Mouse (Mus musculus) testis, adult 2 months (tissue): Measurements from ENCODE around the gene Stx8. TPM values are rescaled to one million over a fixed set of nuclear protein-coding genes. Genes with fewer than 3 reads are reported as not detected.

Source experiments
- H3K27ac ChIP-seq: fragments of 200-500 bp; 2 replicates; pipeline ENCODE4 v1.5.1; 2012; ENCODE audit warnings: low read depth, low read length; ENCODE audit not compliant: control insufficient read depth, insufficient read depth
- H3K27me3 ChIP-seq: fragments of 200-500 bp; 2 replicates; pipeline ENCODE4 v1.6.1; 2012; ENCODE audit warnings: mild to moderate bottlenecking, low read length, moderate library complexity; ENCODE audit not compliant: control insufficient read depth, insufficient read depth
- H3K36me3 ChIP-seq: fragments of 200-500 bp; 2 replicates; pipeline ENCODE4 v1.6.1; 2012; ENCODE audit warnings: mild to moderate bottlenecking, low read length; ENCODE audit not compliant: control insufficient read depth, insufficient read depth
- H3K4me1 ChIP-seq: fragments of 200-500 bp; 2 replicates; pipeline ENCODE4 v1.6.1; 2012; ENCODE audit warnings: low read length; ENCODE audit not compliant: control insufficient read depth, insufficient read depth
- H3K4me3 ChIP-seq: fragments of 200-500 bp; 2 replicates; pipeline ENCODE4 v1.5.1; 2012; ENCODE audit warnings: low read depth, mild to moderate bottlenecking, low read length, moderate library complexity, mixed read lengths; ENCODE audit not compliant: control insufficient read depth
- CTCF ChIP-seq: fragments of 200-500 bp; IDR thresholded peaks from 2 replicates; pipeline ENCODE4 v1.5.1; 2012; ENCODE audit warnings: low read depth, mild to moderate bottlenecking, inconsistent platforms, low read length, moderate library complexity; ENCODE audit not compliant: control insufficient read depth, insufficient read depth, insufficient replicate concordance
- POLR2A ChIP-seq: fragments of 200-500 bp; IDR thresholded peaks from 2 replicates; pipeline ENCODE4 v1.6.1; 2012; ENCODE audit warnings: low read depth, mild to moderate bottlenecking, inconsistent platforms, low read length, moderate library complexity; ENCODE audit not compliant: control insufficient read depth
- polyA plus RNA-seq: library from polyadenylated mRNA; depleted of rRNA; stranded (reverse); fragments of >200 nt; gene quantifications from 2 replicates; pipeline ENCODE4 v1.2.3, GENCODE M21; 2012

Gene Stx8
- polyA plus RNA-seq, 1 experiment, result 19.6 TPM

DNA sequence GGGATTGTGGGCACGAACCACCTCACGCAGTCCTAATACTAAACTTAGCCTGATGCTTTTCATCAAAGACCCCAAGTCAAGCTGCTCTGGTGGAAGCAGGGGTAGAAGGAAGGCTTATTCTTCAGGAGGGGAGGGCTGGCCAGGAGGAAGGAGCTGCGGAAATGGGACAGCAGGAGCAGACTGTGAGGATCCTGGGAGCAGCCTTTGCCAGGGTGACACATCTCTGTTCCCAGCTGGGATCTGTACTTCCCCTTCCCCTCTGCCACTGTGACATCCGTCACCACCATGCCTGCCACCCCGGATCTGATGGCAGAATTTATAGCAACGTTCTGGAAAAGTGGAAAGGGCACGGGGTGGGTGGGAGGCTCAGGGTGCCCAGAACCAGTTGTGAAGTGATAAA, 168.5 kb downstream of the Stx8 start:
- no peak for TF ChIP-seq POLR2A
- H3K27ac ChIP-seq, result no peak overlapping the region
- no peaks in the 10 kb centered on the region for H3K36me3 ChIP-seq
- no peak overlapping the region for H3K4me3 ChIP-seq
- no peaks in the 10 kb centered on the region for H3K4me1 ChIP-seq
- H3K27me3 ChIP-seq, result no peaks in the 10 kb centered on the region

DNA sequence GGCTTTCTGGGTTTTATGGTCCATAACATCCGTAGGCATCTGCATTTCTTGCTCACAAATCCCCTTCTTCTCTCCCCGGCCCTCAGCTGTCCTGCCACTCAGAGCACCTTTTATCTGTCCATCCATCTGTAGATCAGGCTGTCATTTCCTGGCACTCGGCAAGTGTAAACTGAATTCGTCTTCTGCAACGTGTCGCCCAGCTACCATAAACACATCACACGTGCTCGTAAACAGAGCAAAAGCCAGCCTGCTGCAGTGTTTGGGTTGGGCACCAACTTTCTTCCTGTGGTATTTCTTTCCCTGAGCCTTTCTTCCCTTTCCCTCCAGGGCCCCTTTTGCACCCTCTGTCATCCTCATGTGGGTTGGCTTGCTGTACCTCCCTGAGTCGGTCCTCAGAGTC, 169.4 kb downstream of the Stx8 start:
- no peaks in the 10 kb centered on the region for H3K4me1 ChIP-seq
- no peak overlapping the region for H3K4me3 ChIP-seq
- no peaks in the 10 kb centered on the region for H3K27me3 ChIP-seq
- H3K27ac ChIP-seq, result no peak overlapping the region
- H3K36me3 ChIP-seq, result no peaks in the 10 kb centered on the region
- no peak for TF ChIP-seq POLR2A

DNA sequence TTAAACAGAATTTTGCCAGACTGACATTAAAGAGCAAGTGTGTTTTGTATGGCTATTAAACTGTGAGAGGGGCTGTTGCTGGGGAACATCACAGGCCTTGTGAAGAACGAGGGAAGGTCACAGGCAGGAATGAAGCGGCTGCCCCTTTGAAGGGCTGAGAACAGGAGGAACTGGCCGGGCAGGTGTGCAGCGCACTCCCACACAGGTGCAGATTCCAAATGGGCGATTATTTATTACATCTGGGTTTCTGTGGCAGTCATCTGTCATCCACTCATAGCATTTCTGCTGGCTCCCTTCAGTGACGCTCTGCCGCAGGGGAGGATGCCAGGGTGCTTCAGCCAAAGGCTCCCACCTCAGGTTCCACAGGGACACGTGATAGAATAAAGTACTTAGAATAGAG, 170.7 kb downstream of the Stx8 start:
- Histone ChIP-seq H3K4me1 (no peaks in the 10 kb centered on the region), H3K27ac (no peak overlapping the region), H3K27me3 (no peaks in the 10 kb centered on the region), H3K36me3 (no peaks in the 10 kb centered on the region), H3K4me3 (peak overlapping the region; percentile 28)
- no peak for TF ChIP-seq CTCF
- no peak for TF ChIP-seq POLR2A

DNA sequence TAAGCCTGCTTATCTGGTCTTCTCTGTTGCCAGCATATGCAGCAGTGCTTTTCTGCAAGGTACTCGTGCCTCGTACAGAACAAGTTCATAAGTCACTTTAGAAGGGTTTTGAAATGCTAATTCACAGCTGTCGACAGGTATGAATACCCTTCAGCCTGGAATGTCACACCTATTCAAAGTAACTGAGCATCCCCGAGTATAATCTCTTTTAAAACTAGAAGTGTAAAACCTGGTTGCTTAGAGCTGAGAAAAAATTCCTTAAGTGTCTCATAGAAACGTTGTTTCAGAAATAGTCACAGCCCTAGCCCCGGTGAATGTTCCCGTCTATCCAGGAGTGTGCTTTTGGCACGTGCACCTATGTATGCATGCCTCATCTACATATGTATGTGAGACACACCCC, 176.3 kb downstream of the Stx8 start:
- H3K27me3 ChIP-seq, result no peaks in the 10 kb centered on the region
- TF ChIP-seq POLR2A, result no peak
- TF ChIP-seq CTCF, result no peak
- H3K4me3 ChIP-seq, result no peak overlapping the region
- no peak overlapping the region for H3K27ac ChIP-seq
- no peaks in the 10 kb centered on the region for H3K4me1 ChIP-seq
- H3K36me3 ChIP-seq, result no peaks in the 10 kb centered on the region

DNA sequence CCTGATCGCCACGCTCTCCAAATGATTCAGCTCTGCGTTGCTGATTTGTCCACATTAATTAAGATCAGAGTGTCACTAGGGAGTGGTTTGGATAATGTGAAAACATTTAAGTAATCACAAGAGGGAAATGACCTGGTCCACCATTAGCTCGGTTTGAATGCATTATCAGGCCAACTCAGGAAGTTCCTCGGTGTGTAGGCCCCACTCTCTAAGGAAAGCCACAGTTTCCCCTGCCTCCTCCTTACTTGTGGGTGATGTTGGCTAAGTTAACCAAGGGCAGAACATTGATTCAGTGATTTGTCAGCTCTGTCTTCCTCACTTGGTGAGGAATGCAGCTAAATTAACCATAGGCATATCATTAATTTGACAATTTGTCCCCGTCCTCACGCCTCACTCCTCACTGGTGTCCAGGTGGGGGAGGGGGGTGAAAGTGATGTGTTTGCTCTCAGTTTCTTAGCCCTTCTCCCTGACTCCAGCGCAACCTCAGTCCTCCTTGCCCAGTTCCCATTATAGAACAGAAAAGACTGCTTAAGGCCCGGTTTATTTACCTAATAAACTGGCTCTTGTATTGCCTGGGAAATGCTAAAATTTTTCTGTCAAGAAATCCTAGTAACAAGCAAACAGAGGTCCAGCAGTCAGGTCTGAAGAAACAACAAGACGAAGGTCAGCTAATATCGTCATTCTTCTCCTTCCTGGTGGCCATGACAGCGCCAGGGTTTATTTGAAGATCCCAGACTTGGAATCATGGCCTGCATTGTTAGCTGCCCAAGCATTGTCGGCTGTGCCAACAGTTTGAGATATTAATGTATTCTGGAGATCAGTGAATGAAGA, 178.5 kb downstream of the Stx8 start:
- H3K27me3 ChIP-seq, result no peaks in the 10 kb centered on the region
- H3K4me1 ChIP-seq, result no peaks in the 10 kb centered on the region
- H3K27ac ChIP-seq, result no peak overlapping the region
- H3K36me3 ChIP-seq, result no peaks in the 10 kb centered on the region
- TF ChIP-seq CTCF (no peak), POLR2A (no peak)
- no peak overlapping the region for H3K4me3 ChIP-seq

DNA sequence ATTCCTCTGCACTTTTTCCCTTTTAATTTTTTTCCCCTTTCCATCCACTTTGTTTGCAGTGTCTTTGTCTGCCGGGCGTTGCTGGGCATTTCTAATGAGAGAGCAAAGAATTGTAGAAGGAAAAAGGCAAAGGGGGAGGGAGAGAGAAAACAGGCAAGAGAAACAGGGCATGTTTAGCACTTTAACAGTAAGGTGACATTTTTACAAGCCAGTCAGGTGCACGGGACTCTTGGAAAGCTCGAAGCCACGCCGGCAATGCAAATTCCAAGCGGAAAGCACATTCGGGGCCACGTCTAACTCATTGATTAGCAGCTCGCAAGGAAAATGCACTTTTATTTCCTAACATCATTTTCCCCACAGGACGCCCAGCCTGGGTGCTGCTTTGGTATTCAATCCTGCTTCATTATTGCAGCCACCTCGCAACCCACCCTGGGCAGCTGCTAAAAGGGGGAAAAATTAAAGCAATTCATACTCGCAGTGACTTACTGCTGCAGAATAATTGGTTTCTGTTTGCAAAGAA, 179.1 kb downstream of the Stx8 start:
- no peak overlapping the region for H3K4me3 ChIP-seq
- no peaks in the 10 kb centered on the region for H3K27me3 ChIP-seq
- no peaks in the 10 kb centered on the region for H3K36me3 ChIP-seq
- no peak overlapping the region for H3K27ac ChIP-seq
- H3K4me1 ChIP-seq, result no peaks in the 10 kb centered on the region
- TF ChIP-seq POLR2A (no peak), CTCF (no peak)

DNA sequence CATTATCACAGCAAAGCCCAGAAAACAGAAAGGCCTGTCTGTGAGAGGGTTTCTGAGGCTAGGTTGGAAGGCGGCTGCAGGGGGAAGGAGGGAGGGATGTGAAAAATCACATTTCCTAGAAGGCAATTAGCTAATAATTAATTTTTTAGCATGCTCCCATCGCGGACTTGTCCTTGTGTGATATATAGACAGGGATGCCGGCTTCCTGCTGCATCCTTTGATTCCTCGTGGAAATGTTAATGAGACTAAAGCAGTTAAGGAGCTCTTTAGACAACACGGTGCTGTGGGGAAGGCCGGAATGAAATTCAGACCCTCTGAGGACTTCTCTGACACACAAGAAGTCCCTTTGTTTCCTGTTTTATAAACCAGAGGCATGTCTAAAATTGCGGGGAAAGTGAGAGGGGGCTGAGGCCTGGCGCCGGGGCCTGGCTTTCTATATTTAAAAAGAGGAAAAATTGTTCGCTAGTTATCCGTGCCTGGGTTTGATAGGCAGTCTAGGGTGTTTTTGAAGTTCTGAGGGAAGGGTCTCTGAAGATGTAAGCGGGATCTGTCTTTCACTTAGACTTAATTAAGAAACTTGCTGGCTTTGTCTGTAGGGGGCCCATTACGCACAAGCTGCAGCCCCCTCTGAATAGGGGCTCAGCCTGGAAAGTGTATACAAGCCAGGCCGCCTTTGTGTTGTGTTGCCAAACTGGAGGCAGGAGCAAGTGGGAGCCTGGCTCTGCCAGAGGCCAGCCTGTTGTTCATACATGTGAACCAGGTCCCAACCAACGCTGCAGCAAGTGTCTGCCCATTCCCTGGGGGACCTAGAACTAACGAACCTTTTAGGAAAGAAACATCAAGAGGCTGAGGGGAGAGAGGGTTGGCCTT, 179.8 kb downstream of the Stx8 start:
- no peaks in the 10 kb centered on the region for H3K36me3 ChIP-seq
- no peaks in the 10 kb centered on the region for H3K27me3 ChIP-seq
- no peak overlapping the region for H3K4me3 ChIP-seq
- no peaks in the 10 kb centered on the region for H3K4me1 ChIP-seq
- TF ChIP-seq POLR2A (no peak), CTCF (no peak)
- no peak overlapping the region for H3K27ac ChIP-seq
